14 mouse cellular contexts compared by ENCODE assay signal in the genomic region with DNA sequence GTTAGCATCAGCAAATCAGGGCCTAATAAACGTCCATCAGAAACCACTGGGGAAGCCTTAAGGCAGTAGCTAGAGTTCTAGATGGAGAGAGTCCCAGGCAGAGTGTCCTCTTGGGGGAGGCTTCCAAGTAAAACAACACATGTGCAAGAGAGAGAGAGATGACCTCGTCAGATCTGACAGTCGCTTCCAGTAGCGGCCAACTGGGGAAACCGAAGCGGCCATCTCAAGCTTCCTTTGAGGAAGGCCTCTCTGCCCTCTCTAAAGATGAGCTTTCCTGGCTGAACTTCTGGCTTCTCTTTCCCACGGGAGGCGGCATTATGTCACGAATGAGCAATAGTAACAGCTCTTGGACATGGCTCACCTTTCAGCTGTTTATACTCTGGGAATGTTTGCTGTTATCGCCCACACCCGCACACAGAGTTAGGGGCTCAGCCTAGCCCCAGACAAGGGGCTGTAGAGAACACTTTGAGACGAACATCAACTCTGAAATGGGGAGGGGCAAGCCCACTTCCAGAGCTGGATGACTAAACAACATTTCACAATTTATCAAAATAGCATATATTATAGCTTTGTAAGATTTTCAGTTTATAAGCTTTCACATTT.
DNase-seq lines count a peak whose midpoint lies in the region; ATAC-seq and TF ChIP-seq lines count a peak whose summit lies in the region.
"Had no signal": no experiment of that assay in that cellular context is flagged by ENCODE, and none has a peak within 500 bp of the region (broad histone marks: within the 10 kb centered on the region; RNA-seq: fewer than 3 reads in every experiment).

No protein-coding gene starts in this region.

- no peak overlapping the region for H3K4me2 ChIP-seq in heart, embryonic 12.5 days
- no peak overlapping the region for H3K4me2 ChIP-seq in kidney, embryonic 15.5 days
- H3K4me2 ChIP-seq in midbrain, embryonic 14.5 days (ENCODE audit: low read length), result no peak overlapping the region
- H3K4me2 ChIP-seq: embryonic facial prominence, embryonic 12.5 days; heart, embryonic 15.5 days had no signal

- H3K79me2 ChIP-seq in heart, adult 2 months (replicated peaks; ENCODE audit: control insufficient read depth, insufficient read depth, low read length), result no peaks in the 10 kb centered on the region

- no peak for ATAC-seq in heart, embryonic 12.5 days (ENCODE audit: insufficient number of reproducible peaks, low FRiP score)
- peak; percentile 71; the same call in 1 of the 2 replicates for ATAC-seq in kidney, embryonic 15.5 days (replicated peaks; ENCODE audit: low FRiP score)
- no peak for ATAC-seq in midbrain, embryonic 14.5 days (ENCODE audit: low FRiP score, low TSS enrichment)
- ATAC-seq: forebrain, embryonic 14.5 days had no signal

- no peak overlapping the region for H3K27ac ChIP-seq in heart, adult 2 months
- H3K27ac ChIP-seq in heart, embryonic 12.5 days (ENCODE audit: poor library complexity, severe bottlenecking), result no peak overlapping the region
- no peak overlapping the region for H3K27ac ChIP-seq in kidney, embryonic 15.5 days
- H3K27ac ChIP-seq in midbrain, embryonic 14.5 days (replicated peaks; ENCODE audit: low read depth, low read length), result no peak overlapping the region
- H3K27ac ChIP-seq: embryonic facial prominence, embryonic 12.5 days; heart, embryonic 15.5 days had no signal

- H3K9ac ChIP-seq in heart, adult 2 months (ENCODE audit: low read depth, low read length), result no peak overlapping the region
- H3K9ac ChIP-seq in heart, embryonic 12.5 days, result no peak overlapping the region
- no peak overlapping the region for H3K9ac ChIP-seq in kidney, embryonic 15.5 days
- H3K9ac ChIP-seq in midbrain, embryonic 14.5 days (replicated peaks; ENCODE audit: low read length), result no peak overlapping the region
- H3K9ac ChIP-seq: embryonic facial prominence, embryonic 12.5 days; heart, embryonic 15.5 days had no signal

- no peaks in the 10 kb centered on the region for H3K4me1 ChIP-seq in heart, adult 2 months (ENCODE audit: control insufficient read depth, insufficient read depth, low read length)
- no peaks in the 10 kb centered on the region for H3K4me1 ChIP-seq in heart, embryonic 12.5 days (replicated peaks)
- peaks cover 6% of the 10 kb centered on the region for H3K4me1 ChIP-seq in kidney, embryonic 15.5 days
- no peaks in the 10 kb centered on the region for H3K4me1 ChIP-seq in midbrain, embryonic 14.5 days (ENCODE audit: control insufficient read depth, insufficient read depth, low read length)
- H3K4me1 ChIP-seq: embryonic facial prominence, embryonic 12.5 days; heart, embryonic 15.5 days had no signal

- peak; percentile 27 to 31 for DNase-seq in heart, adult 2 months
- DNase-seq in gastrocnemius, adult 18-20 months (ENCODE audit: low spot score), result peak; percentile 47
- peak; percentile 18 to 53 for DNase-seq in gastrocnemius, postnatal 4 days (ENCODE audit: low spot score in 2 of 2)
- DNase-seq in spleen, postnatal 10 days (ENCODE audit: low spot score in 2 of 2), result no peak
- DNase-seq in midbrain, embryonic 14.5 days, result no peak
- DNase-seq in cerebellum, postnatal 10 days, result no peak
- DNase-seq: cerebellum, adult 11-12 months; liver; spleen, adult 18-20 months had no signal

- intact Hi-C loops in heart, adult 2 months (cut with DNase I), result no loop called here

- no peaks in the 10 kb centered on the region for H3K27me3 ChIP-seq in heart, adult 2 months (ENCODE audit: control insufficient read depth, insufficient read depth, low read length)
- no peaks in the 10 kb centered on the region for H3K27me3 ChIP-seq in heart, embryonic 12.5 days (replicated peaks)
- no peaks in the 10 kb centered on the region for H3K27me3 ChIP-seq in kidney, embryonic 15.5 days
- no peaks in the 10 kb centered on the region for H3K27me3 ChIP-seq in midbrain, embryonic 14.5 days (ENCODE audit: control insufficient read depth, insufficient read depth, low read length)
- H3K27me3 ChIP-seq: embryonic facial prominence, embryonic 12.5 days; heart, embryonic 15.5 days had no signal

- no peaks in the 10 kb centered on the region for H3K9me3 ChIP-seq in heart, embryonic 12.5 days (replicated peaks)
- H3K9me3 ChIP-seq in kidney, embryonic 15.5 days (replicated peaks), result no peaks in the 10 kb centered on the region
- H3K9me3 ChIP-seq in midbrain, embryonic 14.5 days (ENCODE audit: control insufficient read depth, low read length), result no peaks in the 10 kb centered on the region
- H3K9me3 ChIP-seq: embryonic facial prominence, embryonic 12.5 days; heart, embryonic 15.5 days had no signal

- no peak overlapping the region for H3K4me3 ChIP-seq in heart, adult 2 months
- no peak overlapping the region for H3K4me3 ChIP-seq in heart, embryonic 12.5 days
- no peak overlapping the region for H3K4me3 ChIP-seq in kidney, embryonic 15.5 days (replicated peaks)
- no peak overlapping the region for H3K4me3 ChIP-seq in midbrain, embryonic 14.5 days (replicated peaks; ENCODE audit: low read depth, low read length)
- H3K4me3 ChIP-seq: embryonic facial prominence, embryonic 12.5 days; heart, embryonic 15.5 days had no signal

- no peak for TF ChIP-seq POLR2A in heart, adult 2 months (IDR thresholded peaks at IDR 0.05; ENCODE audit: insufficient read depth, low read depth, low read length)

- no peak for TF ChIP-seq CTCF in heart, adult 2 months (IDR thresholded peaks at IDR 0.05)

- TF ChIP-seq EP300 in heart, adult 2 months (IDR thresholded peaks at IDR 0.05; ENCODE audit: insufficient read depth, low read depth, low read length), result no peak

- H3K36me3 ChIP-seq in heart, adult 2 months (ENCODE audit: control insufficient read depth, insufficient read depth, low read length), result no peaks in the 10 kb centered on the region
- H3K36me3 ChIP-seq in heart, embryonic 12.5 days, result no peaks in the 10 kb centered on the region
- H3K36me3 ChIP-seq in kidney, embryonic 15.5 days, result no peaks in the 10 kb centered on the region
- H3K36me3 ChIP-seq in midbrain, embryonic 14.5 days (ENCODE audit: control insufficient read depth, insufficient read depth, low read length), result no peaks in the 10 kb centered on the region
- H3K36me3 ChIP-seq: embryonic facial prominence, embryonic 12.5 days; heart, embryonic 15.5 days had no signal

- WGBS in heart, adult 2 months, result 44% methylated on average over 12 of the region's 12 CpGs
- WGBS in heart, embryonic 12.5 days, result 67% methylated on average over 12 of the region's 12 CpGs
- 30% methylated on average over 12 of the region's 12 CpGs for WGBS in kidney, embryonic 15.5 days
- 79% methylated on average over 12 of the region's 12 CpGs for WGBS in midbrain, embryonic 14.5 days

Comparison
In these comparisons a context has a peak if more than half of its experiments do, and no peak if none do; other contexts are left out.
1. DNase-seq: peak in heart, adult 2 months (2 of 2), gastrocnemius, adult 18-20 months (single experiment) and gastrocnemius, postnatal 4 days (2 of 2); none in spleen, postnatal 10 days (0 of 2), midbrain, embryonic 14.5 days (single experiment) and cerebellum, postnatal 10 days (0 of 2).